Mouse (Mus musculus): ENCODE data around the gene Lrrc8e. TPM values are rescaled to one million over a fixed set of nuclear protein-coding genes. Genes with fewer than 3 reads are reported as not detected.

Lrrc8e gene
- polyA plus RNA-seq, 1 experiment from 2014 or later: 0.05 TPM

GRCm38 (mm10) chr8:4259125-4259804 lies 32.6 kb downstream of the Lrrc8e start, which contains the start of gene Ctxn1:
TSS of gene Ctxn1 (minus strand) at chr8:4259274.
- peak; percentile 88 for ATAC-seq (ENCODE audit: low FRiP score)

GRCm38 (mm10) chr8:4259805-4260170 lies 33.2 kb downstream of the Lrrc8e start:
- Histone ChIP-seq H3K27me3 (ENCODE audit: control insufficient read depth, insufficient read depth, low read length) (no peaks in the 10 kb centered on the region), H3K9ac (peak overlapping the region; percentile 75), H3K4me1 (replicated peaks; ENCODE audit: control insufficient read depth, insufficient read depth, low read length) (peaks cover 16% of the 10 kb centered on the region), H3K4me3 (replicated peaks; ENCODE audit: low read length) (peak overlapping the region; percentile 53; the same call in 1 of the 2 replicates), H3K27ac (peak overlapping the region; percentile 88), H3K9me3 (ENCODE audit: control insufficient read depth, low read length) (no peaks in the 10 kb centered on the region), H3K4me2 (replicated peaks) (peak overlapping the region; percentile 61), H3K36me3 (replicated peaks; ENCODE audit: control insufficient read depth, insufficient read depth) (peaks cover 73% of the 10 kb centered on the region)
- ATAC-seq (ENCODE audit: low FRiP score) (no peak), DNase-seq (ENCODE audit: low spot score) (no peak)
- 91% methylated on average over 4 of the region's 4 CpGs for WGBS

More at GRCm38 (mm10) chr8:4259125-4259804, 32.6 kb downstream of the Lrrc8e start, which contains the start of gene Ctxn1:
- Histone ChIP-seq H3K27me3 (ENCODE audit: control insufficient read depth, insufficient read depth, low read length) (no peaks in the 10 kb centered on the region), H3K9ac (peak within 1 kb of the TSS; percentile 75), H3K4me3 (replicated peaks; ENCODE audit: low read length) (peak within 1 kb of the TSS; percentile 53), H3K36me3 (replicated peaks; ENCODE audit: control insufficient read depth, insufficient read depth) (peaks cover 74% of the 10 kb centered on the region), H3K27ac (peak within 1 kb of the TSS; percentile 88), H3K4me2 (replicated peaks) (peak within 1 kb of the TSS; percentile 61), H3K4me1 (replicated peaks; ENCODE audit: control insufficient read depth, insufficient read depth, low read length) (peaks cover 19% of the 10 kb centered on the region), H3K9me3 (ENCODE audit: control insufficient read depth, low read length) (no peaks in the 10 kb centered on the region)
- WGBS: 7% methylated on average over 28 of the region's 33 CpGs
- peak; percentile 91 for DNase-seq (ENCODE audit: low spot score)

- Histone ChIP-seq H3K27ac (no peak overlapping the region), H3K4me1 (replicated peaks; ENCODE audit: control insufficient read depth, insufficient read depth, low read length) (no peaks in the 10 kb centered on the region; the same call in 1 of the 2 replicates), H3K27me3 (ENCODE audit: control insufficient read depth, insufficient read depth, low read length) (no peaks in the 10 kb centered on the region), H3K9ac (no peak overlapping the region), H3K4me3 (replicated peaks; ENCODE audit: low read length) (no peak overlapping the region), H3K9me3 (ENCODE audit: control insufficient read depth, low read length) (no peaks in the 10 kb centered on the region), H3K4me2 (replicated peaks) (no peak overlapping the region), H3K36me3 (replicated peaks; ENCODE audit: control insufficient read depth, insufficient read depth) (peaks cover 84% of the 10 kb centered on the region)
- ATAC-seq (ENCODE audit: low FRiP score): no peak
- 91% methylated on average over 8 of the region's 8 CpGs for WGBS
- no peak for DNase-seq (ENCODE audit: low spot score)
Observed at GRCm38 (mm10) chr8:4263105-4263791, 36.6 kb downstream of the Lrrc8e start.

- ATAC-seq (ENCODE audit: low FRiP score): no peak
- peaks cover 98% of the 10 kb centered on the region for H3K36me3 ChIP-seq (replicated peaks; ENCODE audit: control insufficient read depth, insufficient read depth)
- 95% methylated on average over 15 of the region's 15 CpGs for WGBS
Observed at GRCm38 (mm10) chr8:4265160-4265914, 38.7 kb downstream of the Lrrc8e start.

GRCm38 (mm10) chr8:4267627-4268026 lies 41.0 kb downstream of the Lrrc8e start:
- Histone ChIP-seq H3K4me3 (replicated peaks; ENCODE audit: low read length) (no peak overlapping the region), H3K4me2 (replicated peaks) (no peak overlapping the region), H3K36me3 (replicated peaks; ENCODE audit: control insufficient read depth, insufficient read depth) (peaks cover 94% of the 10 kb centered on the region), H3K9ac (no peak overlapping the region), H3K4me1 (replicated peaks; ENCODE audit: control insufficient read depth, insufficient read depth, low read length) (no peaks in the 10 kb centered on the region), H3K27me3 (ENCODE audit: control insufficient read depth, insufficient read depth, low read length) (no peaks in the 10 kb centered on the region), H3K9me3 (ENCODE audit: control insufficient read depth, low read length) (no peaks in the 10 kb centered on the region), H3K27ac (no peak overlapping the region)
- whole genome bisulfite sequencing: 77% methylated on average over 15 of the region's 15 CpGs
- ATAC-seq (ENCODE audit: low FRiP score) (no peak), DNase-seq (ENCODE audit: low spot score) (no peak)

More at GRCm38 (mm10) chr8:4265160-4265914, 38.7 kb downstream of the Lrrc8e start:
- Histone ChIP-seq H3K4me2 (replicated peaks) (no peak overlapping the region), H3K4me1 (replicated peaks; ENCODE audit: control insufficient read depth, insufficient read depth, low read length) (no peaks in the 10 kb centered on the region), H3K27me3 (ENCODE audit: control insufficient read depth, insufficient read depth, low read length) (no peaks in the 10 kb centered on the region), H3K27ac (no peak overlapping the region), H3K9me3 (ENCODE audit: control insufficient read depth, low read length) (no peaks in the 10 kb centered on the region), H3K4me3 (replicated peaks; ENCODE audit: low read length) (no peak overlapping the region), H3K9ac (no peak overlapping the region)
- no peak for DNase-seq (ENCODE audit: low spot score)

GRCm38 (mm10) chr8:4269609-4270008 lies 43.0 kb downstream of the Lrrc8e start:
- WGBS: 89% methylated on average over 6 of the region's 6 CpGs
- Histone ChIP-seq H3K4me2 (replicated peaks) (no peak overlapping the region), H3K36me3 (replicated peaks; ENCODE audit: control insufficient read depth, insufficient read depth) (peaks cover 87% of the 10 kb centered on the region), H3K4me1 (replicated peaks; ENCODE audit: control insufficient read depth, insufficient read depth, low read length) (no peaks in the 10 kb centered on the region), H3K27me3 (ENCODE audit: control insufficient read depth, insufficient read depth, low read length) (no peaks in the 10 kb centered on the region), H3K4me3 (replicated peaks; ENCODE audit: low read length) (no peak overlapping the region), H3K27ac (no peak overlapping the region), H3K9me3 (ENCODE audit: control insufficient read depth, low read length) (no peaks in the 10 kb centered on the region), H3K9ac (no peak overlapping the region)
- ATAC-seq (ENCODE audit: low FRiP score): no peak
- no peak for DNase-seq (ENCODE audit: low spot score)

- Histone ChIP-seq H3K27ac (peak within 1 kb of the TSS; percentile 81), H3K27me3 (ENCODE audit: control insufficient read depth, insufficient read depth, low read length) (no peaks in the 10 kb centered on the region), H3K4me2 (replicated peaks) (peak within 1 kb of the TSS; percentile 68), H3K9me3 (ENCODE audit: control insufficient read depth, low read length) (no peaks in the 10 kb centered on the region), H3K4me3 (replicated peaks; ENCODE audit: low read length) (peak within 1 kb of the TSS; percentile 77), H3K9ac (peak within 1 kb of the TSS; percentile 77), H3K36me3 (replicated peaks; ENCODE audit: control insufficient read depth, insufficient read depth) (peaks cover 29% of the 10 kb centered on the region; the same call in 1 of the 2 replicates), H3K4me1 (replicated peaks; ENCODE audit: control insufficient read depth, insufficient read depth, low read length) (peaks cover 5% of the 10 kb centered on the region)
- ATAC-seq (ENCODE audit: low FRiP score) (peak; percentile 98), DNase-seq (ENCODE audit: low spot score) (peak; percentile 99)
- WGBS: 1% methylated on average over 39 of the region's 39 CpGs
Observed at GRCm38 (mm10) chr8:4275275-4276110, 48.9 kb downstream of the Lrrc8e start, which contains the start of gene Timm44. TSS of gene Timm44 (minus strand) at chr8:4275913.

GRCm38 (mm10) chr8:4276111-4276465 lies 49.5 kb downstream of the Lrrc8e start:
- ATAC-seq (ENCODE audit: low FRiP score) (no peak), DNase-seq (ENCODE audit: low spot score) (no peak)
- Histone ChIP-seq H3K9ac (peak overlapping the region; percentile 77), H3K4me1 (replicated peaks; ENCODE audit: control insufficient read depth, insufficient read depth, low read length) (peaks cover 5% of the 10 kb centered on the region), H3K4me2 (replicated peaks) (peak overlapping the region; percentile 68), H3K36me3 (replicated peaks; ENCODE audit: control insufficient read depth, insufficient read depth) (peaks cover 24% of the 10 kb centered on the region; the same call in 1 of the 2 replicates), H3K4me3 (replicated peaks; ENCODE audit: low read length) (peak overlapping the region; percentile 77), H3K27ac (peak overlapping the region; percentile 81), H3K9me3 (ENCODE audit: control insufficient read depth, low read length) (no peaks in the 10 kb centered on the region), H3K27me3 (ENCODE audit: control insufficient read depth, insufficient read depth, low read length) (no peaks in the 10 kb centered on the region)
- WGBS: 31% methylated on average over 9 of the region's 9 CpGs

All from hindbrain, embryonic 14.5 days (tissue).